Mouse (Mus musculus): ENCODE measurements around the gene Ankrd11. TPM values are rescaled to one million over a fixed set of nuclear protein-coding genes. Genes with fewer than 3 reads are reported as not detected.

Ankrd11 gene
- total RNA-seq, 2 experiments from 2014 or later, result 165 to 176 TPM

GRCm38 (mm10) chr8:122987255-122987654 lies 54.8 kb downstream of the Ankrd11 start:
- Histone ChIP-seq H3K4me3 (no peak overlapping the region), H3K27ac (peak overlapping the region; percentile 43; the same call in 1 of the 2 replicates)
- no peak for DNase-seq (ENCODE audit: low spot score in 2 of 2)
- TF ChIP-seq CTCF (conservative IDR thresholded peaks at IDR 0.05), result no peak

GRCm38 (mm10) chr8:122986501-122987184 lies 55.4 kb downstream of the Ankrd11 start:
- Histone ChIP-seq H3K27ac (peak overlapping the region; percentile 57; the same call in 1 of the 2 replicates), H3K4me3 (no peak overlapping the region)
- no peak for TF ChIP-seq CTCF (conservative IDR thresholded peaks at IDR 0.05)
- DNase-seq (ENCODE audit: low spot score in 2 of 2), result no peak

GRCm38 (mm10) chr8:122984175-122984574 lies 57.9 kb downstream of the Ankrd11 start:
- no peak for DNase-seq (ENCODE audit: low spot score in 2 of 2)
- no peak overlapping the region for H3K4me3 ChIP-seq
- H3K27ac ChIP-seq, result no peak overlapping the region
- TF ChIP-seq CTCF (conservative IDR thresholded peaks at IDR 0.05), result no peak

GRCm38 (mm10) chr8:122983178-122983942 lies 58.7 kb downstream of the Ankrd11 start:
- Histone ChIP-seq H3K27ac (no peak overlapping the region), H3K4me3 (no peak overlapping the region)
- TF ChIP-seq CTCF (conservative IDR thresholded peaks at IDR 0.05), result no peak; the same call in 1 of the 2 replicates

GRCm38 (mm10) chr8:122981646-122982045 lies 60.4 kb downstream of the Ankrd11 start:
- no peak for TF ChIP-seq CTCF (conservative IDR thresholded peaks at IDR 0.05)
- no peak overlapping the region for H3K27ac ChIP-seq

More at GRCm38 (mm10) chr8:122983178-122983942, 58.7 kb downstream of the Ankrd11 start:
- no peak for DNase-seq (ENCODE audit: low spot score in 2 of 2)

GRCm38 (mm10) chr8:122979865-122980509 lies 62.1 kb downstream of the Ankrd11 start:
- H3K4me3 ChIP-seq, result no peak overlapping the region
- TF ChIP-seq CTCF (conservative IDR thresholded peaks at IDR 0.05), result no peak
- H3K27ac ChIP-seq, result no peak overlapping the region
- no peak for DNase-seq (ENCODE audit: low spot score in 2 of 2)

More at GRCm38 (mm10) chr8:122981646-122982045, 60.4 kb downstream of the Ankrd11 start:
- H3K4me3 ChIP-seq, result no peak overlapping the region
- DNase-seq (ENCODE audit: low spot score in 2 of 2), result no peak

- no peak for DNase-seq (ENCODE audit: low spot score in 2 of 2)
- Histone ChIP-seq H3K4me3 (no peak overlapping the region), H3K27ac (no peak overlapping the region)
- no peak for TF ChIP-seq CTCF (conservative IDR thresholded peaks at IDR 0.05)
These were observed 62.7 kb downstream of the Ankrd11 start for GRCm38 (mm10) chr8:122979424-122979823.

GRCm38 (mm10) chr8:122976046-122976445 lies 66.0 kb downstream of the Ankrd11 start:
- DNase-seq (ENCODE audit: low spot score in 2 of 2), result no peak
- Histone ChIP-seq H3K27ac (no peak overlapping the region), H3K4me3 (no peak overlapping the region)
- no peak for TF ChIP-seq CTCF (conservative IDR thresholded peaks at IDR 0.05)

GRCm38 (mm10) chr8:122969964-122970620 lies 72.0 kb downstream of the Ankrd11 start:
- Histone ChIP-seq H3K27ac (no peak overlapping the region), H3K4me3 (no peak overlapping the region)
- TF ChIP-seq CTCF (conservative IDR thresholded peaks at IDR 0.05), result no peak
- no peak for DNase-seq (ENCODE audit: low spot score in 2 of 2)

GRCm38 (mm10) chr8:122968145-122968544 lies 73.9 kb downstream of the Ankrd11 start:
- H3K4me3 ChIP-seq, result no peak overlapping the region
- H3K27ac ChIP-seq, result no peak overlapping the region
- no peak for TF ChIP-seq CTCF (conservative IDR thresholded peaks at IDR 0.05)
- DNase-seq (ENCODE audit: low spot score in 2 of 2), result peak in 1 of 2 experiments; percentile 33

GRCm38 (mm10) chr8:122966638-122967037 lies 75.4 kb downstream of the Ankrd11 start:
- no peak for TF ChIP-seq CTCF (conservative IDR thresholded peaks at IDR 0.05)
- H3K27ac ChIP-seq, result peak overlapping the region; percentile 11; the same call in 1 of the 2 replicates
- no peak overlapping the region for H3K4me3 ChIP-seq
- DNase-seq (ENCODE audit: low spot score in 2 of 2), result no peak

GRCm38 (mm10) chr8:122962046-122962445 lies 80.0 kb downstream of the Ankrd11 start:
- Histone ChIP-seq H3K4me3 (no peak overlapping the region), H3K27ac (no peak overlapping the region)
- TF ChIP-seq CTCF (conservative IDR thresholded peaks at IDR 0.05), result no peak
- DNase-seq (ENCODE audit: low spot score in 2 of 2), result no peak
